Mouse (Mus musculus): ENCODE measurements around the gene Bub1b.

Gene Bub1b

GRCm38 (mm10) chr2:118597673-118598568 is at the start of gene Bub1b:
Gene Bub1b (plus strand): TSS chr2:118598211.
- in situ Hi-C loops (cut with MboI): loop anchor here (5.0 kb wide), 1 partner anchor 36 kb away; no protein-coding TSS in a partner anchor

GRCm38 (mm10) chr2:118548421-118549221 is 49.4 kb upstream of the Bub1b start:
- in situ Hi-C loops (cut with MboI): no loop called here

- in situ Hi-C loops (cut with MboI): loop anchor here (5.0 kb wide), 1 partner anchor 62 kb away; no protein-coding TSS in a partner anchor
Observed at GRCm38 (mm10) chr2:118549507-118550473, 48.2 kb upstream of the Bub1b start, which contains the start of gene Bmf. Gene Bmf (minus strand): TSS chr2:118549687.

GRCm38 (mm10) chr2:118551606-118552005 is 46.4 kb upstream of the Bub1b start:
- in situ Hi-C loops (cut with MboI): loop anchor here (5.0 kb wide), 1 partner anchor 64 kb away; no protein-coding TSS in a partner anchor

GRCm38 (mm10) chr2:118554356-118554990 is 43.5 kb upstream of the Bub1b start:
- in situ Hi-C loops (cut with MboI): loop anchor here (5.0 kb wide), 1 partner anchor 67 kb away; no protein-coding TSS in a partner anchor

- in situ Hi-C loops (cut with MboI): no loop called here
Observed at GRCm38 (mm10) chr2:118558426-118558825, 39.6 kb upstream of the Bub1b start.

- in situ Hi-C loops (cut with MboI): loop anchor here (5.0 kb wide), 1 partner anchor 35 kb away; the partner anchor contains the start of gene Bub1b
Observed at GRCm38 (mm10) chr2:118562015-118562414, 36.0 kb upstream of the Bub1b start.

- in situ Hi-C loops (cut with MboI): loop anchor here (5.0 kb wide), 1 partner anchor 35 kb away; the partner anchor contains the start of gene Bub1b
Observed at GRCm38 (mm10) chr2:118562431-118562830, 35.6 kb upstream of the Bub1b start.

GRCm38 (mm10) chr2:118567179-118567578 is 30.8 kb upstream of the Bub1b start:
- in situ Hi-C loops (cut with MboI): no loop called here

GRCm38 (mm10) chr2:118570939-118571338 is 27.1 kb upstream of the Bub1b start:
- in situ Hi-C loops (cut with MboI): no loop called here

GRCm38 (mm10) chr2:118572183-118572836 is 25.7 kb upstream of the Bub1b start:
- in situ Hi-C loops (cut with MboI): no loop called here

- in situ Hi-C loops (cut with MboI): no loop called here
Observed at GRCm38 (mm10) chr2:118573135-118573534, 24.9 kb upstream of the Bub1b start.

GRCm38 (mm10) chr2:118586013-118586412 is 12.0 kb upstream of the Bub1b start:
- in situ Hi-C loops (cut with MboI): no loop called here

- in situ Hi-C loops (cut with MboI): no loop called here
Observed at GRCm38 (mm10) chr2:118587686-118588085, 10.3 kb upstream of the Bub1b start.

GRCm38 (mm10) chr2:118591083-118591482 is 6.9 kb upstream of the Bub1b start:
- in situ Hi-C loops (cut with MboI): no loop called here

GRCm38 (mm10) chr2:118599087-118599486 is 1.1 kb downstream of the Bub1b start:
- in situ Hi-C loops (cut with MboI): loop anchor here (5.0 kb wide), 1 partner anchor 37 kb away; no protein-coding TSS in a partner anchor

GRCm38 (mm10) chr2:118601599-118602263 is 3.7 kb downstream of the Bub1b start:
- in situ Hi-C loops (cut with MboI): no loop called here

GRCm38 (mm10) chr2:118604091-118604490 is 6.1 kb downstream of the Bub1b start:
- in situ Hi-C loops (cut with MboI): no loop called here

GRCm38 (mm10) chr2:118606032-118606431 is 8.0 kb downstream of the Bub1b start:
- in situ Hi-C loops (cut with MboI): loop anchor here (5.0 kb wide), 1 partner anchor 119 kb away; no protein-coding TSS in a partner anchor

All from mature B cell (primary cell).